Mouse (Mus musculus) liver, embryonic 14.5 days (tissue): ENCODE measurements around the gene Mlh1. TPM values are rescaled to one million over a fixed set of nuclear protein-coding genes. Genes with fewer than 3 reads are reported as not detected.

Experiments used
- ATAC-seq: fragments of 200-750 bp; cut with Nextera tagmentation; 2 replicates; pipeline ENCODE4 v1.8.0; 2017; ENCODE audit warnings: moderate number of reproducible peaks, mild to moderate bottlenecking, moderate library complexity; ENCODE audit not compliant: insufficient read depth
- DNase-seq, 3 experiments: peaks; one replicate each; pipeline ENCODE4 v3.0.0-alpha.2; 2012 to 2013; ENCODE audit warnings: low read depth in 3 of 3, low spot score in 3 of 3
- H3K27ac ChIP-seq: fragments of 300-500 bp; sonication (generic); 2 replicates; pipeline ENCODE4 v1.5.1; 2014; ENCODE audit warnings: moderate library complexity, mild to moderate bottlenecking, control low read depth, inconsistent platforms
- H3K27me3 ChIP-seq: fragments of 300-500 bp; sonication (generic); 2 replicates; pipeline ENCODE4 v1.6.1; 2014; ENCODE audit warnings: mild to moderate bottlenecking, low read length, moderate library complexity; ENCODE audit not compliant: control insufficient read depth, insufficient read depth
- H3K36me3 ChIP-seq: fragments of 300-500 bp; sonication (generic); replicated peaks from 2 replicates; pipeline ENCODE4 v1.6.1; 2014; ENCODE audit warnings: low read depth; ENCODE audit not compliant: control insufficient read depth, insufficient read depth
- H3K4me1 ChIP-seq, 2 experiments: fragments of 200-500 bp in 1 of 2; fragments of 300-500 bp in 1 of 2; sonication (generic) in 1 of 2; replicated peaks; 2 replicates each; pipeline ENCODE4 v1.6.1; 2012 to 2014; ENCODE audit warnings: antibody characterized with exemption in 1 of 2, inconsistent platforms in 1 of 2, low read length in 1 of 2; ENCODE audit not compliant: control insufficient read depth in 2 of 2, insufficient read depth in 2 of 2
- H3K4me2 ChIP-seq: fragments of 300-500 bp; sonication (generic); 2 replicates; pipeline ENCODE4 v1.6.1; 2014; ENCODE audit warnings: low read depth, mild to moderate bottlenecking, control low read depth, moderate library complexity
- H3K4me3 ChIP-seq, 2 experiments: fragments of 200-500 bp in 1 of 2; fragments of 300-500 bp in 1 of 2; sonication (generic) in 1 of 2; 2 replicates each; pipeline ENCODE4 v1.5.1; 2012 to 2014; ENCODE audit warnings: low read depth in 2 of 2, low read length in 2 of 2, mild to moderate bottlenecking in 2 of 2, control low read depth in 1 of 2, inconsistent platforms in 1 of 2, moderate library complexity in 1 of 2; ENCODE audit not compliant: insufficient read depth in 1 of 2
- H3K9ac ChIP-seq: fragments of 300-500 bp; sonication (generic); replicated peaks from 2 replicates; pipeline ENCODE4 v1.6.1; 2014; ENCODE audit warnings: mild to moderate bottlenecking, control low read depth, moderate library complexity
- H3K9me3 ChIP-seq: fragments of 300-500 bp; sonication (generic); 2 replicates; pipeline ENCODE4 v1.6.1; 2016; ENCODE audit warnings: low read length, mixed read lengths; ENCODE audit not compliant: control insufficient read depth
- CTCF ChIP-seq: IDR thresholded peaks from 2 replicates; pipeline ENCODE4 v1.5.1; 2016; ENCODE audit warnings: antibody characterized with exemption, low read depth, control low read depth
- EP300 ChIP-seq: IDR thresholded peaks from 2 replicates; pipeline ENCODE4 v1.6.1; 2016; ENCODE audit warnings: antibody characterized with exemption, low read depth
- WGBS: fragments of 180-500 bp; shearing (Covaris S2); extraction: QIAGEN DNeasy Blood & Tissue Kit; methylation state at CpG from one replicate; pipeline ENCODE4 v1.1.7; 2014; ENCODE audit not compliant: insufficient replicate concordance; 5-methylcytosine and 5-hydroxymethylcytosine counted together
- polyA plus RNA-seq, 2 experiments: library from polyadenylated mRNA; depleted of rRNA in 1 of 2; stranded (reverse) in 1 of 2; unstranded in 1 of 2; fragments of >200 nt; fragmentation: Nextera tagmentation in 1 of 2; extraction: Ambion mirVana in 1 of 2; gene quantifications; 2 replicates each; pipeline versions ENCODE4 v1.2.1 to v1.2.3; 2012 to 2014

Mlh1 gene
- polyA plus RNA-seq, 2 experiments, result 17.8 to 20.1 TPM

DNA sequence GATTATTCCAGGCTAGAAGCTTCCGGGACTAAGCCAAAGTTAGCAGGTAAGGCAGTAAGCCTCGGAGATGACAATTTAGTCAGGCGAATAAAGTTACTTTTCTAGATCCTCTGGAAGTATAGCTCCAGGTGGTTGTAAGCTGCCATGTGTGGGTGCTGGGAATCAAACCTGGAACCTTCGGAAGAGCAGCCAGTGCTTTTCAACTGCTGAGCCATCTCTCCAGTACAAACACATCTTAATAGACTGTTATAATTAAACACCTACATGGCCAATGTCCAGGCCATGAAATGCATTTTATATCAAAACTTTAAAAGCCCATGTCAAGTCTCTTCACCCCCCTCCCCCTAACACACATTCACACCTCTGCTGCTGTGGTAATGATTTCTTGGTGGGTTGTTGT, 16.4 kb upstream of the Mlh1 start:
- Histone ChIP-seq H3K36me3 (no peaks in the 10 kb centered on the region), H3K27me3 (no peaks in the 10 kb centered on the region), H3K9ac (no peak overlapping the region), H3K4me1 (peaks cover 2 to 3% of the 10 kb centered on the region in 2 experiments; a peak in 1 of 4 replicates), H3K4me2 (no peak overlapping the region), H3K4me3 (no peak overlapping the region), H3K27ac (no peak overlapping the region), H3K9me3 (no peaks in the 10 kb centered on the region)
- WGBS, result 60% methylated on average over 4 of the region's 4 CpGs
- ATAC-seq (no peak), DNase-seq (no peak)
- no peak for TF ChIP-seq CTCF
- TF ChIP-seq EP300, result no peak

DNA sequence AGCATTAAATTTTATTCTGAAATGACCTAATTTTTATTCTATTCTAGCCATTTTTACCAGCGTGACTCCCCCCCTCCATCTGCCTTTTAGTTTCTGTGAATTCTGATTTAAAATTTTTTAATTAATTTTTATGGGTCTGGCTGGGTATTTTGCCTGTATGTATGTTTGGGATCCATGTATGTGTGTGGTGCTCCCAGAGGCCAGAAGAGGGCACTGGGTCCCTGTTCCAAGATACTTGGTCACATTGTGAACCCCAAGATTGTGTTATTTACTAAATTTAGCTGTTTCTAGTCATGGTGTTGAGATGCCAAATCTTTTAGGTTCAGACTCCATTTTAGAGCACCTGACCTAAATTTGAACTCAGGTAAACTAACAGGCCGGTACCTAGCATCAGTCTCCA, 14.9 kb upstream of the Mlh1 start:
- DNase-seq (no peak), ATAC-seq (no peak)
- Histone ChIP-seq H3K4me3 (no peak overlapping the region), H3K27me3 (no peaks in the 10 kb centered on the region), H3K9me3 (no peaks in the 10 kb centered on the region), H3K36me3 (no peaks in the 10 kb centered on the region), H3K4me2 (no peak overlapping the region), H3K27ac (no peak overlapping the region), H3K9ac (no peak overlapping the region), H3K4me1 (peaks cover 2 to 3% of the 10 kb centered on the region in 2 experiments; a peak in 1 of 4 replicates)
- no peak for TF ChIP-seq CTCF
- no peak for TF ChIP-seq EP300
- 57% methylated on average over 2 of the region's 2 CpGs for WGBS

DNA sequence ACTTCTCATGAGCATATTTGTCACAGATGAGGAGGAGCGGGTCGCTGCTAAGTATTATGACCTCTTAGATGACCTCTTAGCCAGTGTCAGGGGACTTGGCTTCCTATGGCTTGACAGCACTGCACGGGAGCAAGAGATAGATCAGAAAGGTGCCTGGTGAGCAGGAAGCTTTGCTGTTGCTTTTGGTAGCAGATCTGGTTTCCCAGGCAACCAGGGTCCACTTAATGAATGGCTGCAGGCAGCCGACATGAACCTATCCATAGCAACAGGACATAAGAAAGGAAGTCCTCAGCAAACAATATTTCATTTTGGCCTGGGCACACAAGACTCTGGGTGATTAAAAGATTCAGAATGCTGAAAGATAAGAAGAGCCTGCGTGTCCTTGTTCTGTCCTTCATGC, 14.1 kb upstream of the Mlh1 start:
- Histone ChIP-seq H3K27ac (no peak overlapping the region), H3K4me1 (peaks cover 2 to 3% of the 10 kb centered on the region in 2 experiments; a peak in 1 of 4 replicates), H3K36me3 (no peaks in the 10 kb centered on the region), H3K4me2 (no peak overlapping the region), H3K4me3 (no peak overlapping the region), H3K9me3 (no peaks in the 10 kb centered on the region), H3K9ac (no peak overlapping the region), H3K27me3 (no peaks in the 10 kb centered on the region)
- TF ChIP-seq EP300, result no peak
- TF ChIP-seq CTCF, result no peak
- no peak for DNase-seq
- no peak for ATAC-seq
- WGBS, result 33% methylated on average over 5 of the region's 5 CpGs

DNA sequence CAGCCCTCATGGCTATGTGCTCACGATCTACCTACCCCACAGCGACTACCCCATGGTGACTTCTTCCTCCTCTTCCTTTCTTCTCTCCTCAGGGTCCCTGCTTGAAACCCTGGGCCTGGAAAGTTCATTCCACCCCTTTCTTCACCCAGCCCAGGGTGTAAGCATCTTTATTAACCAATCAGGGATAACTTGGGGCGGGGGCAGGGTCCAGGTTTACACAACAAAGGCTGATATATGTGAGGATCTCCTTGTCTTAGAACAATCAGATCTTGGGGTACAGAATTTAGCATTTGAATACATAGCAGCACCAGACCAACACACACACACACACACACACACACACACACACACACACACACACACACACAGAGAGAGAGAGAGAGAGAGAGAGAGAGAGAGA, 13.5 kb upstream of the Mlh1 start:
- H3K27me3 ChIP-seq, result no peaks in the 10 kb centered on the region
- H3K4me1 ChIP-seq, result peaks cover 2 to 3% of the 10 kb centered on the region in 2 experiments; a peak in 1 of 4 replicates
- TF ChIP-seq CTCF, result no peak
- no peak for TF ChIP-seq EP300
- no peak overlapping the region for H3K9ac ChIP-seq
- no peak overlapping the region for H3K4me2 ChIP-seq
- no peaks in the 10 kb centered on the region for H3K9me3 ChIP-seq
- no peak overlapping the region for H3K4me3 ChIP-seq
- 51% methylated on average over 3 of the region's 3 CpGs for WGBS
- H3K27ac ChIP-seq, result no peak overlapping the region
- no peaks in the 10 kb centered on the region for H3K36me3 ChIP-seq
- ATAC-seq (no peak), DNase-seq (no peak)

DNA sequence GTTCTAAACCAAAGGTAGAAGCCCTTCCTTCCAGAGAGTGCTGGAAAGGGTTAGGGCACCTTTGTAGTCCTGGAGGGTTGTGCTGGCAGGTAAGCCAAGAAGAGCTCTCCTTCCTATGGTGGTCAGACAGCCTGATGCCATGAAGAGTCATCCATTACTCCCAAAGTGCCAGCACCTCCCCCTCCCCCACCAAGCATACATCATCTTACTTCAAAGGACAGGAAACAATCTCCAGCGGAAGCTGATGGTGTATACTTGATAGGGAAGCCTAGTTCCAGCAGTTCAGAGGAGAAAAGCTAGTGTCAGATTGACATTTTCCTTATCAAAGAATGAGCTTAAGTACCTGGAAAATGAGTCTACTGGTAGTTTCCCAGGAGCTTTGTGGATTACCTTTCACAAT, 3.6 kb upstream of the Mlh1 start:
- Histone ChIP-seq H3K27me3 (no peaks in the 10 kb centered on the region), H3K9me3 (no peaks in the 10 kb centered on the region), H3K4me1 (peaks cover 6 to 18% of the 10 kb centered on the region in 2 experiments; a peak in 3 of 4 replicates), H3K27ac (no peak overlapping the region), H3K4me3 (peak overlapping the region; percentile 1 to 30; a peak in 1 of 4 replicates), H3K4me2 (peak overlapping the region; percentile 94), H3K36me3 (peaks cover 21% of the 10 kb centered on the region), H3K9ac (no peak overlapping the region)
- WGBS, result 31% methylated on average over 1 of the region's 1 CpGs
- ATAC-seq, result no peak
- TF ChIP-seq EP300 (no peak), CTCF (no peak)
- no peak for DNase-seq
